Mouse (Mus musculus) limb, embryonic 14.5 days (tissue): ENCODE data around the gene Krtap4-16. TPM values are rescaled to one million over a fixed set of nuclear protein-coding genes. Genes with fewer than 3 reads are reported as not detected.
"Not testable (repeated sequence)": the region's sequence is repeated elsewhere in the genome, so short reads cannot be mapped to it uniquely, and the experiment has no call there.

Source experiments
- ATAC-seq: fragments of 200-750 bp; cut with Nextera tagmentation; 2 replicates; pipeline ENCODE4 v1.8.0; 2017; ENCODE audit warnings: low read depth, moderate number of reproducible peaks, moderate TSS enrichment; ENCODE audit not compliant: low FRiP score
- DNase-seq: peaks from one replicate; pipeline ENCODE4 v3.0.0-alpha.2; 2015; ENCODE audit warnings: low spot score
- H3K27ac ChIP-seq: fragments of 300-500 bp; sonication (generic); replicated peaks from 2 replicates; pipeline ENCODE4 v1.5.1; 2014; ENCODE audit warnings: low read depth, mild to moderate bottlenecking, low read length, moderate library complexity, mixed read lengths
- H3K27me3 ChIP-seq: fragments of 300-500 bp; sonication (generic); 2 replicates; pipeline ENCODE4 v1.6.1; 2014; ENCODE audit warnings: low read length, mixed read lengths; ENCODE audit not compliant: control insufficient read depth, insufficient read depth
- H3K36me3 ChIP-seq: fragments of 300-500 bp; sonication (generic); 2 replicates; pipeline ENCODE4 v1.6.1; 2014; ENCODE audit warnings: mild to moderate bottlenecking, low read length, moderate library complexity, mixed read lengths; ENCODE audit not compliant: control insufficient read depth, insufficient read depth
- H3K4me1 ChIP-seq: fragments of 300-500 bp; sonication (generic); 2 replicates; pipeline ENCODE4 v1.6.1; 2014; ENCODE audit warnings: antibody characterized with exemption, low read length, mixed read lengths; ENCODE audit not compliant: control insufficient read depth, insufficient read depth
- H3K4me2 ChIP-seq: fragments of 300-500 bp; sonication (generic); replicated peaks from 2 replicates; pipeline ENCODE4 v1.6.1; 2014; ENCODE audit warnings: low read depth, mild to moderate bottlenecking, low read length, moderate library complexity; ENCODE audit not compliant: severe bottlenecking
- H3K4me3 ChIP-seq: fragments of 300-500 bp; sonication (generic); replicated peaks from 2 replicates; pipeline ENCODE4 v1.5.1; 2014; ENCODE audit warnings: low read length
- H3K9ac ChIP-seq: fragments of 300-500 bp; sonication (generic); 2 replicates; pipeline ENCODE4 v1.6.1; 2014; ENCODE audit warnings: mild to moderate bottlenecking, low read depth, low read length, moderate library complexity; ENCODE audit not compliant: severe bottlenecking
- H3K9me3 ChIP-seq: fragments of 300-500 bp; sonication (generic); 2 replicates; pipeline ENCODE4 v1.6.1; 2016; ENCODE audit warnings: low read length; ENCODE audit not compliant: control insufficient read depth
- POLR2A ChIP-seq: fragments of 200-500 bp; IDR thresholded peaks from 2 replicates; pipeline ENCODE4 v1.8.0; 2012; ENCODE audit warnings: inconsistent platforms, mild to moderate bottlenecking, moderate library complexity, borderline replicate concordance; ENCODE audit not compliant: insufficient read depth, insufficient read length; ENCODE audit errors: extremely low read depth
- WGBS: fragments of 180-500 bp; shearing (Covaris S2); extraction: QIAGEN DNeasy Blood & Tissue Kit; methylation state at CpG from one replicate; pipeline ENCODE4 v1.1.7; 2014; 5-methylcytosine and 5-hydroxymethylcytosine counted together
- polyA plus RNA-seq, 2 experiments: library from polyadenylated mRNA; depleted of rRNA in 1 of 2; stranded (reverse) in 1 of 2; unstranded in 1 of 2; fragments of >200 nt; fragmentation: Nextera tagmentation in 1 of 2; extraction: Ambion mirVana in 1 of 2; gene quantifications; 2 replicates each; pipeline versions ENCODE4 v1.2.1 to v1.2.3; 2012 to 2014

Krtap4-16 gene
- polyA plus RNA-seq, 2 experiments, result not detected

DNA sequence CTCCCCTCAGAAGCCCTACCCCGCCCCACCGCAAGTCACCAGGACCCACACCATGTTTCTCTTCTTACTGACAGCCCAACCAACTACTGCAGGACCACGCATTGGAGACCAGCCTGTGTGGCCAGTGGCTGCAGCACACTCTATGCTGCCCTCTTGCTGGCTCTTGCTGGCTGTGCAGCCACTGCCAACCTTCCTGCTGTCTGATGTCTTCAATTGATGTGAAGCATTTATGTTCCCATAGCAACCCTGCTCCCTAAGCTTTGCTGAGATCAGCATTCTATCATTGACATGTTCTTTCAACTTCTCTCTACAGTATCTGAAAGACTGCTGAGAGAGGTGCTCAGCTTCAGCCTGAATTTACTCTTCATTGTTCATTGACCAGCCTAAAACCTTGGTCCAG lies 2.7 kb upstream of the Krtap4-16 start:
- Histone ChIP-seq H3K27me3 (no peaks in the 10 kb centered on the region), H3K27ac (no peak overlapping the region), H3K4me3 (no peak overlapping the region), H3K4me1 (no peaks in the 10 kb centered on the region), H3K9me3 (no peaks in the 10 kb centered on the region), H3K4me2 (no peak overlapping the region), H3K9ac (no peak overlapping the region), H3K36me3 (no peaks in the 10 kb centered on the region)
- WGBS, result 54% methylated on average over 3 of the region's 3 CpGs
- peak; percentile 5 for DNase-seq
- no peak for TF ChIP-seq POLR2A
- ATAC-seq, result no peak

DNA sequence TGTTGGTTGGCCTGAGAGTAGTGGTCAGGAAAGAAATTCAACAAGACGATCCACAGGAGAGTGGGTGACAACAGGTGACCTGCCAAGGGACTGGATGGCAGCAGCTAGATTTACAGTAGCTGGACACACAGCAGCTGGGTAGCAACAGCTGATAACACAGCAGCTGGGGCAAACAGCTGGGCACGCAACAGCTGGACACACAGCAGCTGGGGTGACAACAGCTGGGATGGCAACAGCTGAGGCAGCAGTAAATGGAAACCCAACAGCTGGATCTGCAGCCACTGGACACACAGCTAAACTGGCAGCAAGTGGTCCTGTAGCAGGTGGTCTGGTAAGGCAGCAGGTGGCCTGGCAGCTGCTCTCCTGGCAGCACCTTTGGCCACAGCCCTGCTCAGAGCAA lies 4.7 kb downstream of the Krtap4-16 start:
- Histone ChIP-seq H3K27ac (no peak overlapping the region), H3K4me2 (no peak overlapping the region), H3K9me3 (no peaks in the 10 kb centered on the region), H3K4me3 (no peak overlapping the region), H3K36me3 (no peaks in the 10 kb centered on the region), H3K4me1 (no peaks in the 10 kb centered on the region), H3K9ac (no peak overlapping the region), H3K27me3 (no peaks in the 10 kb centered on the region)
- WGBS, result 86% methylated on average over 2 of the region's 2 CpGs
- no peak for TF ChIP-seq POLR2A
- DNase-seq (no peak), ATAC-seq (no peak)

DNA sequence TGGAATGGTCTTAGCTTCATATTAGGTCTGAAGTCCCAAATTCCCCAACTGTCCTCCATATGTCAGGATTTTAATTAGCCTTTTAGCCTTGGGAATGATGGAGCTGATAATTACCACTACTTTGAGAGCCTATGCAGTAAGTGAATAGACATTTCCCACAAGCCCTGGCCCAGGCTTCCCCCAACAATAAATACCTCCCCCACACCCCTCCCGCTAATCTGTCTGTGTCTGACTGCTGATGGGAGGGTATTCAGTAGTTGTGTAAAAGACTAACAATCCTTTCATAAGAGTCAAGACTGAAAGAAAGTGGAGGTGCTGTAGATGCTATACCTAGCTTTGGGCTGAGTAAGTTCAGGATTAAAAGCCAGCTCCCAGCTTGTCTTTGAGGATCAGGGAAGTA lies 9.2 kb downstream of the Krtap4-16 start:
- Histone ChIP-seq H3K9ac (no peak overlapping the region), H3K36me3 (no peaks in the 10 kb centered on the region), H3K4me1 (no peaks in the 10 kb centered on the region), H3K27ac (no peak overlapping the region), H3K4me2 (no peak overlapping the region), H3K4me3 (no peak overlapping the region), H3K9me3 (no peaks in the 10 kb centered on the region), H3K27me3 (no peaks in the 10 kb centered on the region)
- DNase-seq (no peak), ATAC-seq (no peak)
- no peak for TF ChIP-seq POLR2A
- WGBS, result 39% methylated on average over 1 of the region's 1 CpGs

DNA sequence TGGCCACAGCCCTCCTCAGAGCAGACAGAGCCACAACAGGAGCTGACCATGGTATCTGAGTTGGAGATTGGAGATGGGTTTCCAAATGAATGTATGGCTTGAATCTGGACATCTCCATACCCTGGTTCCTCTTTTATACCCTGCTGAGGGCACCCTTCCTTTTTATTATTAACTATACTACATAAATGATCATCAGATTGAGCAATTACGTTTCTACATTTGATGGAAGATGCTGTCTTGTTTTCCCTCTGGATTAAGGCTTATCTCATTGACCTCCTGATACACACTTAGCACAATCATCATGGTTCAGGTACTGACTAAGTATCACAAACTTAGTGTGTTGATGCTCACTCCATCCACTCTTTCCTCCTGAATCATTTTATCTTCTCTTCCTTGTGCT lies 13.4 kb downstream of the Krtap4-16 start, which contains the start of gene 2300003K06Rik:
Gene 2300003K06Rik (minus strand): TSS at position 101 of the 400 bp plus-strand sequence.
- no peak within 1 kb of the TSS for H3K4me2 ChIP-seq
- no peak within 1 kb of the TSS for H3K4me3 ChIP-seq
- ATAC-seq (no peak), DNase-seq (no peak)
- H3K27me3 ChIP-seq, result no peaks in the 10 kb centered on the region
- H3K36me3 ChIP-seq, result no peaks in the 10 kb centered on the region
- 75% methylated on average over 1 of the region's 1 CpGs for WGBS
- no peak within 1 kb of the TSS for H3K27ac ChIP-seq
- no peak within 1 kb of the TSS for H3K9ac ChIP-seq
- no peaks in the 10 kb centered on the region for H3K9me3 ChIP-seq
- H3K4me1 ChIP-seq, result no peaks in the 10 kb centered on the region
- TF ChIP-seq POLR2A, result no peak

DNA sequence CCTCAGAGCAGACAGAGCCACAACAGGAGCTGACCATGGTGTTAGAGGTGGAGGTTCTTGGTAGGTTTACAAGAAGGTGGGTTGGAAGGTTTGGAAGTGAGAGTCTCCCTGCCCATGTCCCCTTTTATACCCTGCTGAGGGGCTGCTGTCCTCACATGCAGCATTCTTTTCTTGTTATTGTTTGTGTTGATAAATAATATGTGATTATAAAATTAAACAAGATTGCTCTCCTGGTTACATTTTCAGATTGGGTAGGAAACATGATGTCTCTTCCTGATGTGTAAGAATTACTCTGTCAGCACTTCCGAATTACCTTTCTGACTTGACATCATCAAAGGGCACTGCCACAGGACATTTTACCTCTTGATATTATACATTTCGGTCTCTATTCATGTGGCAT lies 35.8 kb downstream of the Krtap4-16 start, which contains the start of gene Gm11564:
Gene Gm11564 (minus strand): TSS at position 101 of the 400 bp plus-strand sequence.
- H3K4me2 ChIP-seq, DNase-seq, H3K27me3 ChIP-seq, ATAC-seq, H3K4me1 ChIP-seq, H3K9ac ChIP-seq, H3K9me3 ChIP-seq, H3K36me3 ChIP-seq, H3K4me3 ChIP-seq, H3K27ac ChIP-seq: not testable (repeated sequence)
- 84% methylated on average over 2 of the region's 2 CpGs for WGBS

DNA sequence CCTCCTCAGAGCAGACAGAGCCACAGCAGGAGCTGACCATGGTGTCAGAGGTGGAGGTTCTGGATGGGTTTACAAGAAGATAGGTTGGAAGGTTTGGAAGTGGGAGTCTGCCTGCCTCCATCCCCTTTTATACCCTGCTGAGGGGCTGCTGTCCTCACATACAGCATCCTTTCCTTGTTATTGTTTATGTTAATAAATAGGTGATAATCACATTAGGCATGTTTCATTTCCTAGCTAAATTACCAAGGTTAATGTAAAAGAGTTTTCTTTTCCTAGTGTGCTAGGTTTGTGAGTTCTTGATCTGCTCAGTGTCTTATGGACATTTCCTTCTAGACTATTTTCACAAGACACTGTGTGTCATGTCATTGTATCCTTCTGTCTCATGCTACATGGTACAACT lies 41.6 kb downstream of the Krtap4-16 start, which contains the start of gene Krtap4-13:
Gene Krtap4-13 (minus strand): TSS at position 101 of the 400 bp plus-strand sequence.
- DNase-seq, ATAC-seq, H3K9ac ChIP-seq, H3K9me3 ChIP-seq, H3K36me3 ChIP-seq, H3K27me3 ChIP-seq, H3K4me1 ChIP-seq, H3K27ac ChIP-seq, H3K4me2 ChIP-seq, H3K4me3 ChIP-seq: not testable (repeated sequence)

DNA sequence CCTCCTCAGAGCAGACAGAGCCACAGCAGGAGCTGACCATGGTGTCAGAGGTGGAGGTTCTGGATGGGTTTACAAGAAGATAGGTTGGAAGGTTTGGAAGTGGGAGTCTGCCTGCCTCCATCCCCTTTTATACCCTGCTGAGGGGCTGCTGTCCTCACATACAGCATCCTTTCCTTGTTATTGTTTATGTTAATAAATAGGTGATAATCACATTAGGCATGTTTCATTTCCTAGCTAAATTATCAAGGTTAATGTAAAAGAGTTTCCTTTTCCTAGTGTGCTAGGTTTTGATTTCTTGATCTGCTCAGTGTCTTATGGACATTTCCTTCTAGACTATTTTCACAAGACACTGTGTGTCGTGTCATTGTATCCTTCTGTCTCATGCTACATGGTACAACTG lies 47.1 kb downstream of the Krtap4-16 start, which contains the start of gene Gm11554:
Gene Gm11554 (minus strand): TSS at position 101 of the 400 bp plus-strand sequence.
- not testable (repeated sequence) for H3K4me1 ChIP-seq, H3K27me3 ChIP-seq, H3K4me3 ChIP-seq, H3K9me3 ChIP-seq, H3K36me3 ChIP-seq, ATAC-seq, H3K27ac ChIP-seq, H3K9ac ChIP-seq, DNase-seq, H3K4me2 ChIP-seq
- WGBS, result no CpG with 5 or more reads among the region's 1 CpGs
